8 mouse cellular contexts compared by ENCODE assay signal in the genomic region with DNA sequence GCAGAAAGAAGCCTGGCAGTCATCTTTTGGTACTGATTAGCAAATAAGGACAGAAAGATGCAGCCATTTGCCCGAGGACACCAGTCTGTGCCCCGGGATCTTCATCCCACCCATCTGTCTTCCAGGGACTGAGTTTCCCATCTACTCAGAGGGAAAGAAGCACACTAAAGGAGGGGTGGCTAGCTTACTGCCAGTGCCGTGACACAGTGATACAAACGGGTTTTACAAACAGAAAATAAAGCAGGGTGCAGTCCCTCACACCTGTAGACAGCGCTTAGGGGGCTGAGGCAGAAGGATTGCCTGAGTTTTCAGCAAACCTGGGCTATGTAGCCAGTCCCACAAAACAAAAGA. TPM values are rescaled to one million over a fixed set of nuclear protein-coding genes. Genes with fewer than 3 reads are reported as not detected.
DNase-seq lines count a peak whose midpoint lies in the region; ATAC-seq and TF ChIP-seq lines count a peak whose summit lies in the region.

No protein-coding gene starts in this region.

- H3K36me3 ChIP-seq in heart, embryonic 12.5 days = peaks cover 22% of the 10 kb centered on the region
- H3K36me3 ChIP-seq in ES-E14 (ENCODE audit: control insufficient read depth, insufficient read depth, low read length, poor library complexity, severe bottlenecking) = peaks cover 3% of the 10 kb centered on the region; the same call in 1 of the 2 replicates
- H3K36me3 ChIP-seq in hindbrain, embryonic 11.5 days (ENCODE audit: control insufficient read depth, insufficient read depth, low read length) = peaks cover 6% of the 10 kb centered on the region
- peaks cover 26% of the 10 kb centered on the region for H3K36me3 ChIP-seq in midbrain, embryonic 10.5 days

- DNase-seq in heart, postnatal 4 days = no peak
- DNase-seq in ES-E14 (ENCODE audit: low read depth, low spot score) = no peak
- DNase-seq in hindbrain, embryonic 11.5 days (ENCODE audit: low spot score) = no peak
- no peak for DNase-seq in midbrain, embryonic 10.5 days (ENCODE audit: low spot score)
- DNase-seq in right cerebral cortex, postnatal 14 days = no peak
- DNase-seq in spleen, adult 12 weeks (ENCODE audit: low spot score) = no peak
- no peak for DNase-seq in ovary, postnatal 10 days (ENCODE audit: low spot score)

- peak; percentile 1; the same call in 1 of the 2 replicates for ATAC-seq in heart, embryonic 12.5 days (ENCODE audit: insufficient number of reproducible peaks, low FRiP score)
- peak; percentile 34; the same call in 1 of the 2 replicates for ATAC-seq in hindbrain, embryonic 11.5 days (ENCODE audit: low FRiP score)

- peak overlapping the region; percentile 94 for H3K4me2 ChIP-seq in heart, embryonic 12.5 days
- peak overlapping the region; percentile 30 for H3K4me2 ChIP-seq in hindbrain, embryonic 11.5 days (replicated peaks; ENCODE audit: low read depth, low read length)

- peaks cover 31% of the 10 kb centered on the region for H3K27me3 ChIP-seq in heart, embryonic 12.5 days (replicated peaks)
- H3K27me3 ChIP-seq in hindbrain, embryonic 11.5 days (ENCODE audit: control insufficient read depth, insufficient read depth, low read length) = no peaks in the 10 kb centered on the region
- peaks cover 14% of the 10 kb centered on the region; the same call in 1 of the 2 replicates for H3K27me3 ChIP-seq in midbrain, embryonic 10.5 days (ENCODE audit: low read depth, poor library complexity, severe bottlenecking)

- H3K4me1 ChIP-seq in heart, embryonic 12.5 days (replicated peaks) = peaks cover 17% of the 10 kb centered on the region
- peaks cover 3 to 9% of the 10 kb centered on the region in 2 experiments; a peak in 2 of 4 replicates for H3K4me1 ChIP-seq in ES-E14 (ENCODE audit: control insufficient read depth in 2 of 2, insufficient read depth in 2 of 2, low read length in 2 of 2, poor library complexity in 1 of 2)
- H3K4me1 ChIP-seq in hindbrain, embryonic 11.5 days (replicated peaks; ENCODE audit: control insufficient read depth, insufficient read depth, low read length) = no peaks in the 10 kb centered on the region
- peaks cover 18% of the 10 kb centered on the region for H3K4me1 ChIP-seq in midbrain, embryonic 10.5 days

- H3K4me3 ChIP-seq in heart, embryonic 12.5 days = peak overlapping the region; percentile 75
- peak overlapping the region in 1 of 2 experiments; percentile 98; a peak in 2 of 4 replicates for H3K4me3 ChIP-seq in ES-E14 (ENCODE audit: insufficient read depth in 1 of 2, low read depth in 1 of 2, low read length in 2 of 2, poor library complexity in 1 of 2, severe bottlenecking in 1 of 2)
- peak overlapping the region; percentile 87; the same call in 1 of the 2 replicates for H3K4me3 ChIP-seq in hindbrain, embryonic 11.5 days (ENCODE audit: low read depth, low read length)
- H3K4me3 ChIP-seq in midbrain, embryonic 10.5 days = peak overlapping the region; percentile 88

- in situ Hi-C loops in ES-E14 (cut with MboI; ENCODE audit: low sequenced_read_pairs in 2 of 2, unreplicated experiment in 2 of 2) = no loop called here

- WGBS in heart, embryonic 12.5 days = 20% methylated on average over 5 of the region's 5 CpGs
- 11% methylated on average over 5 of the region's 5 CpGs for WGBS in hindbrain, embryonic 11.5 days
- 13% methylated on average over 5 of the region's 5 CpGs for WGBS in midbrain, embryonic 10.5 days

- no peak overlapping the region for H3K27ac ChIP-seq in heart, embryonic 12.5 days (ENCODE audit: poor library complexity, severe bottlenecking)
- H3K27ac ChIP-seq in ES-E14 (ENCODE audit: insufficient read depth, low read depth, low read length, poor library complexity, severe bottlenecking) = no peak overlapping the region
- H3K27ac ChIP-seq in hindbrain, embryonic 11.5 days (ENCODE audit: low read depth, low read length) = no peak overlapping the region
- peak overlapping the region; percentile 72 for H3K27ac ChIP-seq in midbrain, embryonic 10.5 days (replicated peaks)

- 0 out of 2 replicates have a peak overlapping the region, but pooled peaks have one; percentile 53 for H3K9ac ChIP-seq in heart, embryonic 12.5 days
- peak overlapping the region; percentile 23; the same call in 1 of the 2 replicates for H3K9ac ChIP-seq in ES-E14 (ENCODE audit: insufficient read depth, low read depth, low read length, poor library complexity, severe bottlenecking)
- peak overlapping the region; percentile 35; the same call in 1 of the 2 replicates for H3K9ac ChIP-seq in hindbrain, embryonic 11.5 days (ENCODE audit: low read depth, low read length)

- H3K9me3 ChIP-seq in heart, embryonic 12.5 days (replicated peaks) = no peaks in the 10 kb centered on the region
- no peaks in the 10 kb centered on the region for H3K9me3 ChIP-seq in ES-E14 (ENCODE audit: control insufficient read depth, insufficient read depth, low read depth, low read length)
- H3K9me3 ChIP-seq in hindbrain, embryonic 11.5 days (ENCODE audit: control insufficient read depth, low read length) = no peaks in the 10 kb centered on the region
- no peaks in the 10 kb centered on the region for H3K9me3 ChIP-seq in midbrain, embryonic 10.5 days (replicated peaks)

TF ChIP-seq in ES-E14, 5 proteins besides CTCF, POLR2A, EP300 and RAD21:
- TF ChIP-seq HCFC1 (IDR thresholded peaks at IDR 0.05; ENCODE audit: borderline replicate concordance, insufficient read depth, low read length) (no peak), CHD2 (IDR thresholded peaks at IDR 0.05; ENCODE audit: low read depth, low read length) (no peak), MAFK (IDR thresholded peaks at IDR 0.05; ENCODE audit: insufficient read depth, low read depth, low read length) (no peak), ZNF384 (IDR thresholded peaks at IDR 0.05; ENCODE audit: low read depth, low read length) (no peak), ZC3H11A (IDR thresholded peaks at IDR 0.05; ENCODE audit: borderline replicate concordance, low read depth, low read length) (no peak)

RNA-seq across cellular contexts. Expression of gene Cox19, which starts 5.9 kb away (rescaled TPM):
- polyA plus RNA-seq in heart, embryonic 12.5 days (2016; fragmentation: Nextera tagmentation; extraction: Ambion mirVana) = 66.2 and 72.6 TPM in 2 replicates
- total RNA-seq in heart, postnatal 4 days (2021) = 10 to 100 TPM; 76.9 to 79.3 TPM
- 19.1 and 26.6 TPM in 2 replicates for total RNA-seq in ES-E14 (2012; rRNA removed)
- polyA plus RNA-seq in hindbrain, embryonic 11.5 days (2014; fragmentation: Nextera tagmentation; extraction: Ambion mirVana) = 127 and 129 TPM in 2 replicates
- 123 and 134 TPM in 2 replicates for polyA plus RNA-seq in midbrain, embryonic 10.5 days (2016; fragmentation: Nextera tagmentation; extraction: Ambion mirVana)

RNA-seq across cellular contexts. Expression of gene Cyp2w1, which starts 7.1 kb away (rescaled TPM):
- not detected in 2 replicates for polyA plus RNA-seq in heart, embryonic 12.5 days (2016; fragmentation: Nextera tagmentation; extraction: Ambion mirVana)
- not detected for total RNA-seq in heart, postnatal 4 days (2021)
- not detected in 2 replicates for total RNA-seq in ES-E14 (2012; rRNA removed)
- not detected in 2 replicates for polyA plus RNA-seq in hindbrain, embryonic 11.5 days (2014; fragmentation: Nextera tagmentation; extraction: Ambion mirVana)
- not detected in 2 replicates for polyA plus RNA-seq in midbrain, embryonic 10.5 days (2016; fragmentation: Nextera tagmentation; extraction: Ambion mirVana)

RNA-seq across cellular contexts. Expression of gene Adap1, which starts 19.9 kb away (rescaled TPM):
- 1.1 and 2.1 TPM in 2 replicates for polyA plus RNA-seq in heart, embryonic 12.5 days (2016; fragmentation: Nextera tagmentation; extraction: Ambion mirVana)
- total RNA-seq in heart, postnatal 4 days (2021) = 1 to 10 TPM; 1.8 to 2.4 TPM
- 65.0 and 72.4 TPM in 2 replicates for total RNA-seq in ES-E14 (2012; rRNA removed)
- polyA plus RNA-seq in hindbrain, embryonic 11.5 days (2014; fragmentation: Nextera tagmentation; extraction: Ambion mirVana) = 2.1 and 4.0 TPM in 2 replicates
- polyA plus RNA-seq in midbrain, embryonic 10.5 days (2016; fragmentation: Nextera tagmentation; extraction: Ambion mirVana) = 0.37 and 0.53 TPM in 2 replicates

RNA-seq across cellular contexts. Expression of gene Gpr146, which starts 32.2 kb away (rescaled TPM):
- 8.2 and 8.5 TPM in 2 replicates for polyA plus RNA-seq in heart, embryonic 12.5 days (2016; fragmentation: Nextera tagmentation; extraction: Ambion mirVana)
- total RNA-seq in heart, postnatal 4 days (2021) = 10 to 100 TPM; 23.3 to 28.2 TPM
- 1.1 and 1.3 TPM in 2 replicates for total RNA-seq in ES-E14 (2012; rRNA removed)
- 1.8 TPM in 2 replicates for polyA plus RNA-seq in hindbrain, embryonic 11.5 days (2014; fragmentation: Nextera tagmentation; extraction: Ambion mirVana)
- polyA plus RNA-seq in midbrain, embryonic 10.5 days (2016; fragmentation: Nextera tagmentation; extraction: Ambion mirVana) = 1.7 and 2.0 TPM in 2 replicates

RNA-seq across cellular contexts. Expression of gene C130050O18Rik, which starts 59.7 kb away (rescaled TPM):
- polyA plus RNA-seq in heart, embryonic 12.5 days (2016; fragmentation: Nextera tagmentation; extraction: Ambion mirVana) = 0.10 and 0.36 TPM in 2 replicates
- under 1 TPM; 0.47 to 0.74 TPM for total RNA-seq in heart, postnatal 4 days (2021)
- 0.49 and 1.0 TPM in 2 replicates for total RNA-seq in ES-E14 (2012; rRNA removed)
- polyA plus RNA-seq in hindbrain, embryonic 11.5 days (2014; fragmentation: Nextera tagmentation; extraction: Ambion mirVana) = 0.11 and 0.32 TPM in 2 replicates
- polyA plus RNA-seq in midbrain, embryonic 10.5 days (2016; fragmentation: Nextera tagmentation; extraction: Ambion mirVana) = 0.32 and 0.39 TPM in 2 replicates
